8 mouse cellular contexts compared by ENCODE assay signal in genomic region chr11:60222085-60222468, GRCm38 (mm10). TPM values are rescaled to one million over a fixed set of nuclear protein-coding genes. Genes with fewer than 3 reads are reported as not detected.
DNase-seq lines count a peak whose midpoint lies in the region; ATAC-seq and TF ChIP-seq lines count a peak whose summit lies in the region.

No protein-coding gene starts in this region.

- peak overlapping the region in 1 of 2 experiments; percentile 92; a peak in 3 of 4 replicates for H3K27ac ChIP-seq in heart, embryonic 14.5 days (replicated peaks in 1 of 2; ENCODE audit: control insufficient read depth in 1 of 2, insufficient read depth in 1 of 2, low read depth in 2 of 2, low read length in 2 of 2)
- H3K27ac ChIP-seq in hindbrain, embryonic 12.5 days, result no peak overlapping the region
- no peak overlapping the region for H3K27ac ChIP-seq in midbrain, embryonic 11.5 days (ENCODE audit: low read depth, low read length)

- H3K4me2 ChIP-seq in heart, embryonic 14.5 days (ENCODE audit: low read length), result peak overlapping the region; percentile 81
- H3K4me2 ChIP-seq in hindbrain, embryonic 12.5 days (replicated peaks), result peak overlapping the region; percentile 62
- H3K4me2 ChIP-seq in midbrain, embryonic 11.5 days, result peak overlapping the region; percentile 49

- TF ChIP-seq CTCF in G1E (IDR thresholded peaks at IDR 0.05; ENCODE audit: low read depth, low read length), result no peak

- peak overlapping the region; percentile 42 to 44; a peak in 3 of 4 replicates for H3K4me3 ChIP-seq in heart, embryonic 14.5 days (ENCODE audit: control insufficient read depth in 1 of 2, insufficient read depth in 1 of 2, low read depth in 1 of 2, low read length in 2 of 2)
- H3K4me3 ChIP-seq in G1E (ENCODE audit: low read depth, low read length), result peak overlapping the region; percentile 81
- no peak overlapping the region for H3K4me3 ChIP-seq in hindbrain, embryonic 12.5 days
- peak overlapping the region; percentile 22; the same call in 1 of the 2 replicates for H3K4me3 ChIP-seq in midbrain, embryonic 11.5 days (ENCODE audit: low read depth, low read length)

- no peaks in the 10 kb centered on the region for H3K27me3 ChIP-seq in heart, embryonic 14.5 days (ENCODE audit: control insufficient read depth, insufficient read depth, low read length)
- no peaks in the 10 kb centered on the region for H3K27me3 ChIP-seq in G1E (ENCODE audit: insufficient read depth, low read length)
- H3K27me3 ChIP-seq in hindbrain, embryonic 12.5 days, result peaks cover 4% of the 10 kb centered on the region; the same call in 1 of the 2 replicates
- H3K27me3 ChIP-seq in midbrain, embryonic 11.5 days (ENCODE audit: control insufficient read depth, insufficient read depth, low read length), result no peaks in the 10 kb centered on the region

- WGBS in heart, embryonic 14.5 days, result 57% methylated on average over 3 of the region's 3 CpGs
- 51% methylated on average over 3 of the region's 3 CpGs for WGBS in hindbrain, embryonic 12.5 days
- 49% methylated on average over 3 of the region's 3 CpGs for WGBS in midbrain, embryonic 11.5 days

- peak overlapping the region; percentile 66; the same call in 1 of the 2 replicates for H3K9ac ChIP-seq in heart, embryonic 14.5 days (ENCODE audit: low read length)
- no peak overlapping the region for H3K9ac ChIP-seq in hindbrain, embryonic 12.5 days
- no peak overlapping the region for H3K9ac ChIP-seq in midbrain, embryonic 11.5 days (ENCODE audit: low read length)

- DNase-seq in heart, adult 11 months, result no peak
- DNase-seq in G1E (ENCODE audit: low spot score), result no peak
- DNase-seq in midbrain, embryonic 11.5 days (ENCODE audit: low spot score, missing footprints), result no peak
- DNase-seq in frontal cortex, postnatal 14 days (ENCODE audit: low spot score in 2 of 2), result no peak
- no peak for DNase-seq in embryo, embryonic 9.5 days (ENCODE audit: extremely low spot score)

- no peak for ATAC-seq in heart, embryonic 14.5 days (ENCODE audit: insufficient number of reproducible peaks, insufficient read depth, low FRiP score, low read depth)
- ATAC-seq in G1E (ENCODE audit: extremely low read depth, insufficient number of reproducible peaks, low FRiP score, poor library complexity, severe bottlenecking), result no peak
- ATAC-seq in hindbrain, embryonic 12.5 days (ENCODE audit: low FRiP score), result no peak
- ATAC-seq in midbrain, embryonic 11.5 days (ENCODE audit: low FRiP score), result no peak
- ATAC-seq in megakaryocyte progenitor cell, adult 5-6 weeks (replicated peaks; ENCODE audit: poor library complexity), result no peak

- H3K4me1 ChIP-seq in heart, embryonic 14.5 days (ENCODE audit: control insufficient read depth in 2 of 2, insufficient read depth in 2 of 2, low read length in 2 of 2), result peaks cover 19 to 41% of the 10 kb centered on the region in 2 experiments
- peaks cover 72% of the 10 kb centered on the region for H3K4me1 ChIP-seq in G1E (ENCODE audit: insufficient read depth, low read depth, low read length)
- H3K4me1 ChIP-seq in hindbrain, embryonic 12.5 days, result peaks cover 25% of the 10 kb centered on the region
- peaks cover 12% of the 10 kb centered on the region for H3K4me1 ChIP-seq in midbrain, embryonic 11.5 days (ENCODE audit: control insufficient read depth, insufficient read depth, low read length)

- no peaks in the 10 kb centered on the region for H3K9me3 ChIP-seq in heart, embryonic 14.5 days (ENCODE audit: control insufficient read depth, low read length)
- peaks cover 12% of the 10 kb centered on the region for H3K9me3 ChIP-seq in G1E (replicated peaks)
- no peaks in the 10 kb centered on the region for H3K9me3 ChIP-seq in hindbrain, embryonic 12.5 days (replicated peaks)
- H3K9me3 ChIP-seq in midbrain, embryonic 11.5 days (ENCODE audit: control insufficient read depth, low read length), result no peaks in the 10 kb centered on the region

- H3K36me3 ChIP-seq in heart, embryonic 14.5 days (ENCODE audit: control insufficient read depth, insufficient read depth, low read length), result peaks cover 16% of the 10 kb centered on the region
- peaks cover 26% of the 10 kb centered on the region for H3K36me3 ChIP-seq in G1E (replicated peaks)
- H3K36me3 ChIP-seq in hindbrain, embryonic 12.5 days, result no peaks in the 10 kb centered on the region
- no peaks in the 10 kb centered on the region for H3K36me3 ChIP-seq in midbrain, embryonic 11.5 days (ENCODE audit: control insufficient read depth, insufficient read depth, low read length)

RNA-seq across cellular contexts. Expression of gene Srebf1, which starts 0.3 kb away (rescaled TPM):
- 37.9 and 45.3 TPM in 2 replicates for polyA plus RNA-seq in heart, embryonic 14.5 days (2014; fragmentation: Nextera tagmentation; extraction: Ambion mirVana)
- total RNA-seq in G1E (2014; fragmentation: Nextera tagmentation), result 79.4 and 137 TPM in 2 replicates
- total RNA-seq in G1E (2017), result 64.4 and 66.8 TPM in 2 replicates
- 276 and 322 TPM in 2 replicates for polyA plus RNA-seq in G1E (2012)
- polyA plus RNA-seq in hindbrain, embryonic 12.5 days (2016; fragmentation: Nextera tagmentation; extraction: Ambion mirVana), result 49.2 and 51.9 TPM in 2 replicates
- 38.3 and 41.1 TPM in 2 replicates for polyA plus RNA-seq in midbrain, embryonic 11.5 days (2014; fragmentation: Nextera tagmentation; extraction: Ambion mirVana)
- total RNA-seq in megakaryocyte progenitor cell, adult 5-6 weeks (2015), result 20.9 and 23.3 TPM in 2 replicates
- total RNA-seq in megakaryocyte progenitor cell, adult 5-6 weeks (2017), result 20.6 and 29.3 TPM in 2 replicates
